In genomic region chr10:80842334-80842733, GRCm38 (mm10) we compare ENCODE assay signal across 24 mouse cellular contexts. TPM values are rescaled to one million over a fixed set of nuclear protein-coding genes. Genes with fewer than 3 reads are reported as not detected.
A peak's percentile ranks its signal among the peaks of the same experiment; 100 is the strongest.
DNase-seq lines count a peak whose midpoint lies in the region; ATAC-seq and TF ChIP-seq lines count a peak whose summit lies in the region.
"Had no signal": no experiment of that assay in that cellular context is flagged by ENCODE, and none has a peak within 500 bp of the region (broad histone marks: within the 10 kb centered on the region; RNA-seq: fewer than 3 reads in every experiment).

No protein-coding gene starts in this region.

- H3K36me3 ChIP-seq in hindbrain, embryonic 15.5 days, result no peaks in the 10 kb centered on the region
- no peaks in the 10 kb centered on the region for H3K36me3 ChIP-seq in hindbrain, embryonic 12.5 days
- H3K36me3 ChIP-seq: intestine, embryonic 15.5 days; liver, embryonic 13.5 days; midbrain, embryonic 13.5 days; neural tube, embryonic 12.5 days had no signal

- peak; percentile 34 for DNase-seq in cerebellum, adult 11 months
- DNase-seq in cerebellum, postnatal 14 days, result no peak
- DNase-seq in left cerebral cortex, adult 2 months (ENCODE audit: extremely low spot score in 1 of 2, low spot score in 2 of 2), result peak; percentile 58 to 60
- no peak for DNase-seq in left cerebral cortex, postnatal 14 days (ENCODE audit: low spot score in 2 of 2)
- peak; percentile 76 for DNase-seq in brain, adult 2 months (ENCODE audit: low read depth, low spot score)
- DNase-seq in heart, adult 8-10 months (ENCODE audit: low spot score), result no peak
- DNase-seq: adrenal gland, adult 8-10 months; cerebellum, postnatal 10 days; gastrocnemius, postnatal 14 days; heart, adult 11 months; kidney, adult 8-10 months; kidney, postnatal 10 days; liver, embryonic 13.5 days; lung, adult 2 months; spleen, adult 18-20 months had no signal

- no peak for TF ChIP-seq CTCF in left cerebral cortex, adult 2 months (IDR thresholded peaks at IDR 0.05)

- ATAC-seq in hindbrain, embryonic 15.5 days (ENCODE audit: low FRiP score, low read depth), result no peak
- ATAC-seq in hindbrain, embryonic 12.5 days (ENCODE audit: low FRiP score), result no peak
- ATAC-seq: activated CD4-positive, CD25-positive, alpha-beta regulatory T cell, adult 4 months; forebrain, embryonic 13.5 days; intestine, embryonic 15.5 days; midbrain, embryonic 13.5 days had no signal

- no peak overlapping the region for H3K4me3 ChIP-seq in hindbrain, embryonic 15.5 days
- H3K4me3 ChIP-seq in hindbrain, embryonic 12.5 days, result no peak overlapping the region
- H3K4me3 ChIP-seq in left cerebral cortex, adult 2 months, result peak overlapping the region; percentile 60
- H3K4me3 ChIP-seq: forebrain, embryonic 13.5 days; intestine, embryonic 15.5 days; liver, embryonic 13.5 days; neural tube, embryonic 12.5 days had no signal

- no peak overlapping the region for H3K27ac ChIP-seq in hindbrain, embryonic 15.5 days (replicated peaks)
- H3K27ac ChIP-seq in hindbrain, embryonic 12.5 days, result no peak overlapping the region
- H3K27ac ChIP-seq in left cerebral cortex, adult 2 months, result peak overlapping the region; percentile 84; the same call in 1 of the 2 replicates
- H3K27ac ChIP-seq: forebrain, embryonic 13.5 days; hindbrain, embryonic 14.5 days; intestine, embryonic 15.5 days; liver, embryonic 13.5 days; midbrain, embryonic 13.5 days; neural tube, embryonic 12.5 days had no signal

- H3K9me3 ChIP-seq in hindbrain, embryonic 15.5 days, result no peaks in the 10 kb centered on the region
- H3K9me3 ChIP-seq in hindbrain, embryonic 12.5 days (replicated peaks), result no peaks in the 10 kb centered on the region
- H3K9me3 ChIP-seq: forebrain, embryonic 13.5 days; intestine, embryonic 15.5 days; liver, embryonic 13.5 days; midbrain, embryonic 13.5 days; neural tube, embryonic 12.5 days had no signal

- H3K4me2 ChIP-seq in hindbrain, embryonic 15.5 days, result peak overlapping the region; percentile 85; the same call in 1 of the 2 replicates
- H3K4me2 ChIP-seq in hindbrain, embryonic 12.5 days (replicated peaks), result no peak overlapping the region
- H3K4me2 ChIP-seq: intestine, embryonic 15.5 days; liver, embryonic 13.5 days; neural tube, embryonic 12.5 days had no signal

- intact Hi-C loops in left cerebral cortex, adult 2 months (cut with DNase I), result no loop called here
- intact Hi-C loops in left cerebral cortex, postnatal 14 days (cut with DNase I), result no loop called here

- H3K4me1 ChIP-seq in hindbrain, embryonic 15.5 days (replicated peaks), result peaks cover 16% of the 10 kb centered on the region
- H3K4me1 ChIP-seq in hindbrain, embryonic 12.5 days, result peaks cover 13% of the 10 kb centered on the region

- H3K9ac ChIP-seq in hindbrain, embryonic 15.5 days, result no peak overlapping the region
- no peak overlapping the region for H3K9ac ChIP-seq in hindbrain, embryonic 12.5 days
- H3K9ac ChIP-seq: forebrain, embryonic 13.5 days; hindbrain, embryonic 14.5 days; intestine, embryonic 15.5 days; liver, embryonic 13.5 days; midbrain, embryonic 13.5 days; neural tube, embryonic 12.5 days had no signal

- WGBS in hindbrain, embryonic 15.5 days, result 85% methylated on average over 15 of the region's 15 CpGs
- 80% methylated on average over 15 of the region's 15 CpGs for WGBS in hindbrain, embryonic 12.5 days

- H3K27me3 ChIP-seq in hindbrain, embryonic 15.5 days, result peaks cover 22% of the 10 kb centered on the region
- peaks cover 56% of the 10 kb centered on the region for H3K27me3 ChIP-seq in hindbrain, embryonic 12.5 days

RNA-seq across cellular contexts. Expression of gene Lingo3, which starts 1.5 kb away (rescaled TPM):
- 15.8 and 18.5 TPM in 2 replicates for polyA plus RNA-seq in hindbrain, embryonic 15.5 days (2015; fragmentation: Nextera tagmentation; extraction: Ambion mirVana)
- polyA plus RNA-seq in hindbrain, embryonic 12.5 days (2016; fragmentation: Nextera tagmentation; extraction: Ambion mirVana), result 0.74 and 0.94 TPM in 2 replicates
- 10 to 100 TPM; 38.3 to 42.8 TPM for total RNA-seq in left cerebral cortex, adult 2 months (2021)
- total RNA-seq in left cerebral cortex, postnatal 14 days (2021), result 10 to 100 TPM; 30.0 to 33.0 TPM
- 10 to 100 TPM in 3 of 4 experiments, 1 to 10 TPM in 1; 7.8 to 14.0 (median 12.6) TPM for total RNA-seq in heart, adult 8-10 months (2022)
- total RNA-seq: megakaryocyte, adult 5-6 weeks had no signal
- polyA plus RNA-seq: activated CD4-positive, CD25-positive, alpha-beta regulatory T cell, adult 4 months; liver, embryonic 13.5 days had no signal

RNA-seq across cellular contexts. Expression of gene Lsm7, which starts 12.7 kb away (rescaled TPM):
- 210 and 228 TPM in 2 replicates for polyA plus RNA-seq in hindbrain, embryonic 15.5 days (2015; fragmentation: Nextera tagmentation; extraction: Ambion mirVana)
- polyA plus RNA-seq in hindbrain, embryonic 12.5 days (2016; fragmentation: Nextera tagmentation; extraction: Ambion mirVana), result 214 and 250 TPM in 2 replicates
- 10 to 100 TPM; 40.0 to 43.2 TPM for total RNA-seq in left cerebral cortex, adult 2 months (2021)
- 10 to 100 TPM; 46.4 to 52.7 TPM for total RNA-seq in left cerebral cortex, postnatal 14 days (2021)
- 10 to 100 TPM; 23.3 to 32.5 (median 25.0) TPM for total RNA-seq in heart, adult 8-10 months (2022)

RNA-seq across cellular contexts. Expression of gene Sppl2b, which starts 12.7 kb away (rescaled TPM):
- polyA plus RNA-seq in hindbrain, embryonic 15.5 days (2015; fragmentation: Nextera tagmentation; extraction: Ambion mirVana), result 76.8 and 87.4 TPM in 2 replicates
- polyA plus RNA-seq in hindbrain, embryonic 12.5 days (2016; fragmentation: Nextera tagmentation; extraction: Ambion mirVana), result 56.6 and 58.8 TPM in 2 replicates
- total RNA-seq in left cerebral cortex, adult 2 months (2021), result 10 to 100 TPM; 55.6 to 62.5 TPM
- 10 to 100 TPM; 81.8 to 89.3 TPM for total RNA-seq in left cerebral cortex, postnatal 14 days (2021)
- 10 to 100 TPM; 11.1 to 15.9 (median 14.4) TPM for total RNA-seq in heart, adult 8-10 months (2022)

RNA-seq across cellular contexts. Expression of gene Oaz1, which starts 15.9 kb away (rescaled TPM):
- 1,303 and 1,311 TPM in 2 replicates for polyA plus RNA-seq in hindbrain, embryonic 15.5 days (2015; fragmentation: Nextera tagmentation; extraction: Ambion mirVana)
- 1,255 and 1,389 TPM in 2 replicates for polyA plus RNA-seq in hindbrain, embryonic 12.5 days (2016; fragmentation: Nextera tagmentation; extraction: Ambion mirVana)
- 100 to 1,000 TPM; 476 to 536 TPM for total RNA-seq in left cerebral cortex, adult 2 months (2021)
- total RNA-seq in left cerebral cortex, postnatal 14 days (2021), result 100 to 1,000 TPM; 433 to 483 TPM
- total RNA-seq in heart, adult 8-10 months (2022), result 1,000 to 10,000 TPM in 2 of 4 experiments, 100 to 1,000 TPM in 2; 848 to 1,083 (median 963) TPM

RNA-seq across cellular contexts. Expression of gene Jsrp1, which starts 29.0 kb away (rescaled TPM):
- 0.62 and 0.95 TPM in 2 replicates for polyA plus RNA-seq in hindbrain, embryonic 15.5 days (2015; fragmentation: Nextera tagmentation; extraction: Ambion mirVana)
- polyA plus RNA-seq in hindbrain, embryonic 12.5 days (2016; fragmentation: Nextera tagmentation; extraction: Ambion mirVana), result 0.83 and 1.7 TPM in 2 replicates
- 1 to 10 TPM; 5.9 to 7.4 TPM for total RNA-seq in left cerebral cortex, adult 2 months (2021)
- 1 to 10 TPM; 2.5 to 2.9 TPM for total RNA-seq in left cerebral cortex, postnatal 14 days (2021)
- total RNA-seq in heart, adult 8-10 months (2022), result 1 to 10 TPM in 1 of 4 experiments, under 1 TPM in 3; 0.47 to 1.6 (median 0.75) TPM
- total RNA-seq: megakaryocyte, adult 5-6 weeks had no signal
- polyA plus RNA-seq: activated CD4-positive, CD25-positive, alpha-beta regulatory T cell, adult 4 months; forebrain, embryonic 13.5 days had no signal

Comparison
In these comparisons a context has a peak if more than half of its experiments do, and no peak if none do; other contexts are left out.
1. DNase-seq: peak in cerebellum, adult 11 months (single experiment), left cerebral cortex, adult 2 months (2 of 2) and brain, adult 2 months (single experiment); none in cerebellum, postnatal 14 days (0 of 2), left cerebral cortex, postnatal 14 days (0 of 2) and heart, adult 8-10 months (single experiment).